Mouse (Mus musculus) E14TG2a.4 (cell line): ENCODE measurements around the gene Slc16a13.

ENCODE experiments used
- CTCF ChIP-seq: conservative IDR thresholded peaks from 2 replicates; pipeline ENCODE4 v1.5.1; 2014; ENCODE audit warnings: low read length
- NANOG ChIP-seq: IDR thresholded peaks from 2 replicates; pipeline ENCODE4 v1.6.1; 2014; ENCODE audit warnings: borderline replicate concordance, low read length, mixed read lengths

DNA sequence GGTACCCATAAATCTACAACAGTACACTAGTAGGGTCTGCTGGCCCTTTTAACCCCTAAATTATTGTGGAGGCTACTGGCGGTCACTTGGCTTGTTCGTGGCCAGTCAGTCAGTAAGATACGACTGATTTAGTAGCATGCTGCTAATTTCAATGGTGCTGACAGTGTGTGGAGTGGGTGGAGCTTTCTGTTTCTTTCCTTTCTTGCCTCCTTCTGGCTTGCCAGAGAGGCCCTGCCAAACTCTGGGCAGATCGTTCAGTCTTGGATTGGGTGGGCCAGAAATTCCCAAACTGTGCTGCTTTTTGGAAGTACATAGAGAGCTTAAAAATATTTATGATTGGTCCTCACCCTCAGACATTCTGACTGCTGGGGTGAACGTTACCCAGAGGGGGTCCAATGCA is 6.3 kb upstream of the Slc16a13 start:
- TF ChIP-seq CTCF: no peak
- no peak for TF ChIP-seq NANOG
